Mouse (Mus musculus): Measurements from ENCODE around the gene Letmd1. TPM values are rescaled to one million over a fixed set of nuclear protein-coding genes. Genes with fewer than 3 reads are reported as not detected.
"Not testable (repeated sequence)": the region's sequence is repeated elsewhere in the genome, so short reads cannot be mapped to it uniquely, and the experiment has no call there.

Gene Letmd1
- polyA plus RNA-seq, 1 experiment: 45.7 TPM

DNA sequence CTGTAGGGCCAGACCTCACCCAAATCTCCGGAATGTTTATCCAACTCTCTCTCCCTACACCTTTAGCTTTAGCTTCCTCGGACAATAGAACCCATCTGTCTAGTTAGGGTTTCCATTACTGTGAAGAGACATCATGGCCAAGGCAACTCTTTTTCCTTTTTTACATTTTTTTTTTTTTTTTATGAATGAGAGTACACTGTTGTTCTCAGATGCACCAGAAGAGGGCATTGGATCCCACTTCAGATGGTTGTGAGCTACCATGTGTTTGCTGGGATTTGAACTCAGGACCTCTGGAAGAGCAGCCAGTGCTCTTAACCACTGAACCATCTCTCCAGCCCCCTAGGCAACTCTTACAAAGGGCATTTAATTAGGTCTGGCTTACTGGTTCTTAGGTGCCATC, 3.4 kb upstream of the Letmd1 start:
- H3K4me1 ChIP-seq (ENCODE audit: control insufficient read depth, insufficient read depth, low read length): peaks cover 32% of the 10 kb centered on the region
- H3K4me3 ChIP-seq (ENCODE audit: insufficient read depth, low read length): no peak overlapping the region
- no peak for TF ChIP-seq POLR2A (IDR thresholded peaks at IDR 0.05; ENCODE audit: borderline replicate concordance, low read depth, low read length)
- no peak for TF ChIP-seq CTCF (IDR thresholded peaks at IDR 0.05; ENCODE audit: low read depth, low read length)
- H3K27ac ChIP-seq (ENCODE audit: insufficient read depth, low read depth, low read length): no peak overlapping the region

DNA sequence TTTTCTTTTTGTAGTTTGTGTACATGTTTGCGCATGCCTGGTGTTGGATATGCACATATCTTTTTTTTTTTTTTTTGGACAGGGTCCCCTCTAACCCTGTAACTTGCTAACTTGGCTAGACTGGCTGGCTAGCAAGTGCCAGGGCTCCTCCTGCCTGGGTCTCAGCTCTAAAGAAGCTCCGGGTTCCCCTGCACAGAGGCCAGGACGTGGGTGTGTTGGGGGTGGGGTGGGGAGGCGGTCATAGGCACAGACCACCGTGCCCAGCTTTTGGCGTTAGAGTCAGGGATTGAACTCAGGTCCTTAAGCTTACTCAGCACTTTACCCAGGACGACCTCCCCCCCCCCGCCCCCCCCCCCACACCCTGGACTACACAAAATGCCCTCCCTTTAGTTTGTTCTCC, 1.1 kb upstream of the Letmd1 start:
- TF ChIP-seq POLR2A (IDR thresholded peaks at IDR 0.05; ENCODE audit: borderline replicate concordance, low read depth, low read length): no peak
- TF ChIP-seq CTCF (IDR thresholded peaks at IDR 0.05; ENCODE audit: low read depth, low read length): no peak
- peak overlapping the region; percentile 84 for H3K4me3 ChIP-seq (ENCODE audit: insufficient read depth, low read length)
- H3K27ac ChIP-seq (ENCODE audit: insufficient read depth, low read depth, low read length): no peak overlapping the region
- peaks cover 13% of the 10 kb centered on the region for H3K4me1 ChIP-seq (ENCODE audit: control insufficient read depth, insufficient read depth, low read length)

DNA sequence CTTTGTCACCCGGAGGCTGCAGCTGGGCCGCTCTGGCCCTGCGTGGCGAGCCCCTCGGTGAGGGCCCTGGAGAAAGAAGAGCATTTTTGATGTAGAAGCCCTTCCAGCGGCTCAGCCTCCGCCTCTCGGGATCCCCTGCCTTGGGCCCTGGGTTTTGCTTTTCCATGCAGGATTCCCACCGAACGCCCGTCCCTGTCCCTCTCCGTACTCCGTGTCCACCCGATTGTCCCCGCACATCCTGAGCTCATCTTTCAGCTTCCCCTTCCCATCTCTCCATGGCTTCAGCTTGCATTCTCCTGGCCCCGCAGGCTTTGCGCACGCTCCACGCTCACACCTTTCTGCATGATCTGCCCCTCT, 344 bp downstream of the Letmd1 start:
- peak overlapping the region; percentile 84 for H3K4me3 ChIP-seq (ENCODE audit: insufficient read depth, low read length)
- no peak for TF ChIP-seq POLR2A (IDR thresholded peaks at IDR 0.05; ENCODE audit: borderline replicate concordance, low read depth, low read length)
- TF ChIP-seq CTCF (IDR thresholded peaks at IDR 0.05; ENCODE audit: low read depth, low read length): no peak
- H3K27ac ChIP-seq (ENCODE audit: insufficient read depth, low read depth, low read length): peak overlapping the region; percentile 46
- H3K4me1 ChIP-seq (ENCODE audit: control insufficient read depth, insufficient read depth, low read length): peaks cover 10% of the 10 kb centered on the region

DNA sequence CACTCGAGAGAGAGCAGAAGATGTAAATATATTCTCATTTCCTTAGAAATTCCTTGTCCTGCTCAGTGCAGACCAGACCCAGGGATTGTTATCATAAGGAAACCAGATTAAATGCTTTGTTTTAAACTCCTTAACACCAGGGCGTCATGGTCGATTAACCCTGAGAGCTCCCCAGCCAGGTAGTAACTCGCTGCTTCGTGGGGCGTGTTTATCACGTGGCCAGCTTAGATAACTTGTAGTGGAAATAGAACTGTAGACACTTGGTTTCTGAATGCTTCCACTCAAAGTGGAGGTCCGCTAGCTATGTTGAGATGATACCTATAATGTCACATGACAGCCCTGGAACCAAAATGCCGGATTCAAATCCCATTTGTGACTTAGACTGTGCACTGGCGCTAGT, 1.2 kb downstream of the Letmd1 start:
- TF ChIP-seq CTCF (IDR thresholded peaks at IDR 0.05; ENCODE audit: low read depth, low read length): no peak
- TF ChIP-seq POLR2A (IDR thresholded peaks at IDR 0.05; ENCODE audit: borderline replicate concordance, low read depth, low read length): no peak
- Histone ChIP-seq H3K4me3 (ENCODE audit: insufficient read depth, low read length) (peak overlapping the region; percentile 84; the same call in 1 of the 2 replicates), H3K27ac (ENCODE audit: insufficient read depth, low read depth, low read length) (no peak overlapping the region), H3K4me1 (ENCODE audit: control insufficient read depth, insufficient read depth, low read length) (peaks cover 10% of the 10 kb centered on the region)

DNA sequence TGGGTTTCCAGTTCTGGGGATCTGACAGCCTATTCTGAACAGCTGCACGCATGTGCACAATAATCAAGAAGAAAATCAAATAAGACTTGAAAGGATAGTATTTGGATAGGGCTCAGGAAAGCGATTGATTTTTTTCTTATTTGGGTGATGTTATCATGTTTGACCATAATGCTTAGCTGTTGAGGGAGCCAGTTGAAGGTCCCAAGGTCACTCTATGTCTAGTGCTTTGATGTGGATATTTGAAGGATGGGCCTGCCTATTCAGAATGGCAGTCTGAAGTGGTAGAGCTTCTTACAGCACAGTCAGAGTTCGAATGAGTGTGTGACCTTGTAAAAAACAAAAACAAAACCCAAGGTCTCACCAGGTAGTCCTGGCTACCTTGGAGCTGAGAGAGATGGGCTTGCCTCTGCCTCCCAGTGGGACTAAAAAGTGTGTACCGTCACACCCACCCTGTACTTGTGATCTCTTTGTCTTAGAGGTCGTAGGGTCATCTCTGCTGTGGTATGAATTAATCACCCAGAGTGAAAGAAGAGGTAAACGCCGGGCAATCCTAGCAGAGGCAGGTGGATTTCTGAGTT, 5.2 kb downstream of the Letmd1 start:
- TF ChIP-seq POLR2A (IDR thresholded peaks at IDR 0.05; ENCODE audit: borderline replicate concordance, low read depth, low read length) (no peak), CTCF (IDR thresholded peaks at IDR 0.05; ENCODE audit: low read depth, low read length) (no peak)
- Histone ChIP-seq H3K27ac (ENCODE audit: insufficient read depth, low read depth, low read length) (no peak overlapping the region), H3K4me1 (ENCODE audit: control insufficient read depth, insufficient read depth, low read length) (peaks cover 9% of the 10 kb centered on the region), H3K4me3 (ENCODE audit: insufficient read depth, low read length) (no peak overlapping the region)

DNA sequence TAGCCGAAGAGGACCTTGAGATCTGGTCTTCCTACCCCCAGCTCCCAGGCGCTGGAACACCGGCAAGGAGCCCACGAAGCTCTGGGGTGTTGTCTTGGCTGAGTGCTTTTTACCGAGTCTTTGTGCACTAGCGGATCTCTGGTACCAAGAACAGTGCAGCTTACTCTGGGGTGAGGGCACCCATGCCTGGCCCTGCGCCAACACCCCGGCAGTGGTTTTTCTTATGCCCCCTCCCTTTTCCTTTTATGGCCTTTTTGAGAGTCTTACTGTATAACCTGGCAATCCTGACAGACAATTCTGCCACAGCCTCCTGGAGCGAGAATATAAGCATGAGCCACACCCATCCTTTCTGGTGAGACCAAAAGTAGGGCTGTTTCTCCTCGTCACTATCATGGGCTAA, 9.5 kb downstream of the Letmd1 start:
- Histone ChIP-seq H3K27ac (ENCODE audit: insufficient read depth, low read depth, low read length) (no peak overlapping the region), H3K4me1 (ENCODE audit: control insufficient read depth, insufficient read depth, low read length) (peaks cover 2% of the 10 kb centered on the region; the same call in 1 of the 2 replicates), H3K4me3 (ENCODE audit: insufficient read depth, low read length) (no peak overlapping the region)
- no peak for TF ChIP-seq CTCF (IDR thresholded peaks at IDR 0.05; ENCODE audit: low read depth, low read length)
- TF ChIP-seq POLR2A (IDR thresholded peaks at IDR 0.05; ENCODE audit: borderline replicate concordance, low read depth, low read length): no peak

DNA sequence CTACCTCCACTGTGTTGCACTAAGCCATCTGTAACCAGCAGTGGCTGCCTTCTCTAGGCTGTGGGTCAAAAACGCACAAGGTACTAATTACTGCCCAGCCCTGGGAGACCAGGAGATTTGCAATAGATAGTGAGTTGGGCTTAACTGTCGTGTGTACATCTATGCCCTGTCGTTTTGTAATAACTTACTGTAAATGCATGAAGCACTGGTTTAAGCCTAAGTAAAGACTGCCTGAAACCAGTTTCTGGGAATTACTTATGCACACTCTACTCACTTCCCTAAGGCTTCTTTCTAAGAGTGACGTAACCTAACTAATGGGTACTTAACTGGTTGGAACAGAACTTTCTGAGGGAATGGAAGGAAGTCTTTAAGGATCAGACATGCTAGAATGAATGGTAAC, 10.1 kb downstream of the Letmd1 start:
- TF ChIP-seq POLR2A (IDR thresholded peaks at IDR 0.05; ENCODE audit: borderline replicate concordance, low read depth, low read length) (no peak), CTCF (IDR thresholded peaks at IDR 0.05; ENCODE audit: low read depth, low read length) (no peak)
- H3K4me3 ChIP-seq (ENCODE audit: insufficient read depth, low read length): no peak overlapping the region

DNA sequence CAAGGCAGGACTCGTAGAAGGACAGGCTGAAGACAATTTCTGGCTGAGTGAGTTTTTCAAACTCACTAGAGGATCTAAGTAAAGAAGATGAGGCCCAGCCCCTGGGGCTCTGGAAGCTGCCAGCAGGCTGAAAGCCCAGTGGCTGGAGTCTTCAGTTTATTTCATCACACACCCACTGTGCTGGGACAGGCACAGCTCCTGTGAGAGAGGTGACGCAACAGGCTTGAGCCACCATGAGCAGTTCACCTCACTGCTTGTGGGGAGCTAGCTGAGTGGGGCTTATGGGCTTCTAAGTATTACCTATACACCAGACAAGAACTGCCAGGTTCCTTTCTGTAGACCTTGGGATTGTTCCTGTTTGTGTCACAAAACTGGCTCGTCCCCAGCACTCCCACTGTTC, 16.8 kb downstream of the Letmd1 start:
- peaks cover 28% of the 10 kb centered on the region for H3K4me1 ChIP-seq (ENCODE audit: control insufficient read depth, insufficient read depth, low read length)
- no peak for TF ChIP-seq CTCF (IDR thresholded peaks at IDR 0.05; ENCODE audit: low read depth, low read length)
- TF ChIP-seq POLR2A (IDR thresholded peaks at IDR 0.05; ENCODE audit: borderline replicate concordance, low read depth, low read length): no peak

More for the DNA sequence above, 10.1 kb downstream of the Letmd1 start:
- H3K27ac ChIP-seq (ENCODE audit: insufficient read depth, low read depth, low read length): no peak overlapping the region
- H3K4me1 ChIP-seq (ENCODE audit: control insufficient read depth, insufficient read depth, low read length): peaks cover 2% of the 10 kb centered on the region; the same call in 1 of the 2 replicates

DNA sequence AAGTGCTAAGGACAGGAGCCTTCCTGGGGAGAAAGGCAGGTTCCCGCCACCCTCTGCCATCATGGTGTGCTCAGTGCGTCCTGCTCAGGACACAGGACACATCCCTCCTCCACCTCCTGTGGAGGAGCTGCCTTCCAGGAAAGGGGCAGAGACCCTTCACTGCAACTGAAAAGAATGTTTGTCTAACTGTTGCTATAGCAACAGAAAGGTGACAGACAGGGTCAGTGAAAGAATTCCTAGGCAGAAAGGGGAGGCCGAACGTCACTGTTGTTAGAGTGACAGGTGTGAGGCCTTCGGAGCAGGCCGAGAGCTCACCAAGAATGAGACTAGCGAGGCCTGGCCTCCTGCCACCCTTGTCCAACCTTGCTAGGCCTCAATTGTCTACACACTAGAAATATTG, 17.6 kb downstream of the Letmd1 start:
- H3K4me1 ChIP-seq (ENCODE audit: control insufficient read depth, insufficient read depth, low read length): peaks cover 28% of the 10 kb centered on the region
- H3K4me3 ChIP-seq (ENCODE audit: insufficient read depth, low read length): no peak overlapping the region
- no peak overlapping the region for H3K27ac ChIP-seq (ENCODE audit: insufficient read depth, low read depth, low read length)
- no peak for TF ChIP-seq CTCF (IDR thresholded peaks at IDR 0.05; ENCODE audit: low read depth, low read length)
- TF ChIP-seq POLR2A (IDR thresholded peaks at IDR 0.05; ENCODE audit: borderline replicate concordance, low read depth, low read length): no peak

More for the DNA sequence above, 16.8 kb downstream of the Letmd1 start:
- no peak overlapping the region for H3K4me3 ChIP-seq (ENCODE audit: insufficient read depth, low read length)
- no peak overlapping the region for H3K27ac ChIP-seq (ENCODE audit: insufficient read depth, low read depth, low read length)

DNA sequence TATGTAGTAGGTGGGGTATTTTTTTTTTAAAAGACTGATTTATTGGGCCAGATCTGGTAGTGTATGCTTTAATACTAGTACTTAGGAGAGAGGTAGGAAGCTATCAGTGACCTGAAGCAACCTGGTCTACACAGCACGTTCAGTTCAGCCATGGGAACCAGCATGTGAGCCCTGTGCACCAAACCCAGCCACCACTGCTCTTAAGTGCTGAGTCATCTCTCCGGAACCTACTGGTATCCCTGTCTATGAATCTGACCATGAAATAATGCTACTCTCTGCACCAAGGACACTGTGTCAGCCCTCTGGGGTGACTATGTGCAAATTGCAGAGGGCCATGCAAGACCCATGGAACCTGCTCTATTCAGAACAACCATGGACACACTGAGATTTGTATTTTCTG, 18.2 kb downstream of the Letmd1 start:
- Histone ChIP-seq H3K27ac (ENCODE audit: insufficient read depth, low read depth, low read length) (no peak overlapping the region), H3K4me3 (ENCODE audit: insufficient read depth, low read length) (no peak overlapping the region), H3K4me1 (ENCODE audit: control insufficient read depth, insufficient read depth, low read length) (peaks cover 28% of the 10 kb centered on the region)
- no peak for TF ChIP-seq CTCF (IDR thresholded peaks at IDR 0.05; ENCODE audit: low read depth, low read length)
- TF ChIP-seq POLR2A (IDR thresholded peaks at IDR 0.05; ENCODE audit: borderline replicate concordance, low read depth, low read length): no peak

DNA sequence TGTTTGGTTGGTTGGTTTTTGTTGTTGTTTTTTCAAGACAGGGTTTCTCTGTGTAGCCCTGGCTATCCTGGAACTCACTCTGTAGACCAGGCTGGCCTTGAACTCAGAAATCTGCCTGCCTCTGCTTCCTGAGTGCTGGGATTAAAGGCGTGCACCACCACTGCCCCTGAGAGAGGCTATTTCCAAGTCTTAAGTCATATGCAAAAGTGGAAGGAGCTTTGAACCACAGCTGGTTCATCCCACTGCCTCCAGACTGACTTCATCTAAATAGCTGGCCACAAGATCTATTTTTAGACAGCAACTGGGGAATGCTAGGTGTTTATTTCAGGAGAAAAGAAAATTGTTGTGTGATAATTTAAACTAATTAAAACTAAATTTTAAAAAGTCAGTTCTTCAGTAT, 19.5 kb downstream of the Letmd1 start:
- peaks cover 28% of the 10 kb centered on the region for H3K4me1 ChIP-seq (ENCODE audit: control insufficient read depth, insufficient read depth, low read length)

More for the DNA sequence above, 19.5 kb downstream of the Letmd1 start:
- not testable (repeated sequence) for H3K27ac ChIP-seq (ENCODE audit: insufficient read depth, low read depth, low read length); H3K4me3 ChIP-seq (ENCODE audit: insufficient read depth, low read length)
